In genomic region chr7:68382187-68382586, GRCm38 (mm10) we compare ENCODE assay signal across 12 mouse cellular contexts.
DNase-seq lines count a peak whose midpoint lies in the region; ATAC-seq lines count a peak whose summit lies in the region.
"Had no signal": no experiment of that assay in that cellular context is flagged by ENCODE, and none has a peak within 500 bp of the region (broad histone marks: within the 10 kb centered on the region; RNA-seq: fewer than 3 reads in every experiment).

No protein-coding gene starts in this region.

- peak overlapping the region; percentile 45 for H3K4me2 ChIP-seq in heart, embryonic 15.5 days
- H3K4me2 ChIP-seq in midbrain, embryonic 15.5 days = no peak overlapping the region
- H3K4me2 ChIP-seq in limb, embryonic 13.5 days (replicated peaks) = peak overlapping the region; percentile 47

- H3K36me3 ChIP-seq in heart, embryonic 15.5 days = no peaks in the 10 kb centered on the region
- H3K36me3 ChIP-seq in midbrain, embryonic 10.5 days = no peaks in the 10 kb centered on the region
- no peaks in the 10 kb centered on the region for H3K36me3 ChIP-seq in midbrain, embryonic 15.5 days (replicated peaks)
- no peaks in the 10 kb centered on the region for H3K36me3 ChIP-seq in limb, embryonic 13.5 days

- H3K9me3 ChIP-seq in heart, embryonic 15.5 days (replicated peaks) = no peaks in the 10 kb centered on the region
- H3K9me3 ChIP-seq in midbrain, embryonic 10.5 days (replicated peaks) = no peaks in the 10 kb centered on the region
- no peaks in the 10 kb centered on the region for H3K9me3 ChIP-seq in midbrain, embryonic 15.5 days
- no peaks in the 10 kb centered on the region for H3K9me3 ChIP-seq in limb, embryonic 13.5 days

- no peak overlapping the region for H3K9ac ChIP-seq in heart, embryonic 15.5 days
- no peak overlapping the region for H3K9ac ChIP-seq in midbrain, embryonic 15.5 days
- H3K9ac ChIP-seq in limb, embryonic 13.5 days = no peak overlapping the region; the same call in 1 of the 2 replicates

- ATAC-seq in heart, embryonic 15.5 days (replicated peaks; ENCODE audit: insufficient number of reproducible peaks, insufficient read depth, low FRiP score, low read depth) = no peak
- no peak for ATAC-seq in midbrain, embryonic 15.5 days (replicated peaks)
- ATAC-seq in limb, embryonic 13.5 days (ENCODE audit: low FRiP score, low read depth) = no peak; the same call in 1 of the 2 replicates

- WGBS in heart, embryonic 15.5 days = 8% methylated on average over 9 of the region's 9 CpGs
- WGBS in midbrain, embryonic 10.5 days = 43% methylated on average over 9 of the region's 9 CpGs
- WGBS in midbrain, embryonic 15.5 days = 23% methylated on average over 9 of the region's 9 CpGs
- WGBS in limb, embryonic 13.5 days = 18% methylated on average over 9 of the region's 9 CpGs

- intact Hi-C loops in heart, postnatal 14 days (cut with DNase I) = no loop called here

- no peak overlapping the region for H3K27ac ChIP-seq in heart, embryonic 15.5 days
- no peak overlapping the region for H3K27ac ChIP-seq in midbrain, embryonic 10.5 days (replicated peaks)
- no peak overlapping the region for H3K27ac ChIP-seq in midbrain, embryonic 15.5 days
- H3K27ac ChIP-seq in limb, embryonic 13.5 days = no peak overlapping the region
- H3K27ac ChIP-seq: layer of hippocampus, adult 2 months had no signal

- no peak for DNase-seq in heart, postnatal 14 days
- peak; percentile 26 for DNase-seq in midbrain, embryonic 10.5 days (ENCODE audit: low spot score)
- DNase-seq in adrenal gland, postnatal 4 days (ENCODE audit: low spot score in 2 of 2) = no peak
- no peak for DNase-seq in urinary bladder, postnatal 25 days (ENCODE audit: low spot score)
- DNase-seq: adrenal gland, postnatal 25 days; cerebellum, adult 9-10 months; heart, postnatal 36 days; thymus, postnatal 36 days had no signal

- no peaks in the 10 kb centered on the region; the same call in 1 of the 2 replicates for H3K27me3 ChIP-seq in heart, embryonic 15.5 days
- no peaks in the 10 kb centered on the region for H3K27me3 ChIP-seq in midbrain, embryonic 10.5 days (ENCODE audit: low read depth, poor library complexity, severe bottlenecking)
- H3K27me3 ChIP-seq in midbrain, embryonic 15.5 days (replicated peaks) = no peaks in the 10 kb centered on the region
- H3K27me3 ChIP-seq in limb, embryonic 13.5 days = peaks cover 13% of the 10 kb centered on the region

- H3K4me1 ChIP-seq in heart, embryonic 15.5 days (replicated peaks) = peaks cover 13% of the 10 kb centered on the region
- peaks cover 5% of the 10 kb centered on the region; the same call in 1 of the 2 replicates for H3K4me1 ChIP-seq in midbrain, embryonic 10.5 days
- peaks cover 3% of the 10 kb centered on the region; the same call in 1 of the 2 replicates for H3K4me1 ChIP-seq in midbrain, embryonic 15.5 days
- H3K4me1 ChIP-seq in limb, embryonic 13.5 days = peaks cover 17% of the 10 kb centered on the region

- H3K4me3 ChIP-seq in heart, embryonic 15.5 days = no peak overlapping the region
- no peak overlapping the region for H3K4me3 ChIP-seq in midbrain, embryonic 10.5 days
- H3K4me3 ChIP-seq in midbrain, embryonic 15.5 days = no peak overlapping the region
- no peak overlapping the region for H3K4me3 ChIP-seq in limb, embryonic 13.5 days
- H3K4me3 ChIP-seq: layer of hippocampus, adult 2 months had no signal
